Mouse (Mus musculus) intestine, embryonic 16.5 days (tissue): ENCODE measurements around the gene Rsph10b. TPM values are rescaled to one million over a fixed set of nuclear protein-coding genes. Genes with fewer than 3 reads are reported as not detected.

ENCODE experiments used
- ATAC-seq: fragments of 200-750 bp; cut with Nextera tagmentation; 2 replicates; pipeline ENCODE4 v1.8.0; 2017; ENCODE audit warnings: moderate TSS enrichment, moderate library complexity
- H3K27ac ChIP-seq: fragments of 300-500 bp; sonication (generic); 2 replicates; pipeline ENCODE4 v1.5.1; 2014; ENCODE audit warnings: mild to moderate bottlenecking, low read length
- H3K27me3 ChIP-seq: fragments of 300-500 bp; sonication (generic); replicated peaks from 2 replicates; pipeline ENCODE4 v1.6.1; 2014; ENCODE audit warnings: low read length, control low read depth, mixed read lengths; ENCODE audit not compliant: control insufficient read depth, insufficient read depth
- H3K36me3 ChIP-seq: fragments of 300-500 bp; sonication (generic); 2 replicates; pipeline ENCODE4 v1.6.1; 2014; ENCODE audit warnings: low read length, control low read depth; ENCODE audit not compliant: control insufficient read depth, insufficient read depth
- H3K4me1 ChIP-seq: fragments of 300-500 bp; sonication (generic); 2 replicates; pipeline ENCODE4 v1.6.1; 2014; ENCODE audit warnings: low read length, control low read depth, mixed read lengths; ENCODE audit not compliant: control insufficient read depth, insufficient read depth
- H3K4me2 ChIP-seq: fragments of 300-500 bp; sonication (generic); 2 replicates; pipeline ENCODE4 v1.6.1; 2014; ENCODE audit warnings: low read depth, low read length, control low read depth
- H3K4me3 ChIP-seq: fragments of 300-500 bp; sonication (generic); 2 replicates; pipeline ENCODE4 v1.5.1; 2014; ENCODE audit warnings: mild to moderate bottlenecking, low read length
- H3K9ac ChIP-seq: fragments of 300-500 bp; sonication (generic); 2 replicates; pipeline ENCODE4 v1.6.1; 2014; ENCODE audit warnings: low read depth, low read length
- H3K9me3 ChIP-seq: fragments of 300-500 bp; sonication (generic); 2 replicates; pipeline ENCODE4 v1.6.1; 2016; ENCODE audit warnings: low read length, control low read depth; ENCODE audit not compliant: control insufficient read depth
- WGBS: fragments of 180-500 bp; shearing (Covaris S2); extraction: QIAGEN DNeasy Blood & Tissue Kit; methylation state at CpG from one replicate; pipeline ENCODE4 v1.1.7; 2014; 5-methylcytosine and 5-hydroxymethylcytosine counted together
- polyA plus RNA-seq: library from polyadenylated mRNA; unstranded; fragments of >200 nt; fragmentation: Nextera tagmentation; extraction: Ambion mirVana; gene quantifications from 2 replicates; pipeline ENCODE4 v1.2.1, GENCODE M21; 2015

The Rsph10b gene
- polyA plus RNA-seq, 1 experiment from 2014 or later: 0.22 TPM

DNA sequence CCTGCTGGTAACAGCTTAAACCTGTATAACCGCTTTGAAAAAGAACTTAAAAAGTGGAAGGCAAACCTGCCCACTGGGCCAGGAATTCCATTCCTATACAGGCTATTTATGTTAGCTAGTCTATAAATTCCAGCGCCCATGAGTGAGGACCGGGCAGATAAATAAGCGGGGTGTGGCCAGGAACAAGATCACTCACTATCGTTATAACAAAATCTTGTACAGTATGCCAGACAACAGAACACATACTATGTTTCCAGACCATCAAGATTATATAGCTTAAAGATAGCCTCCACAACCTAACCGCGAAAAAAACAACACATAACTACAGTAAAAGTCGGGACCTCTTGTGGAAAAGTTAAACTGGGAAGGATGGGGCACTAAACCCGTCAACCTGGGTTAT is 23.9 kb upstream of the Rsph10b start:
- H3K27me3 ChIP-seq: no peaks in the 10 kb centered on the region
- H3K4me1 ChIP-seq: peaks cover 15% of the 10 kb centered on the region
- H3K4me2 ChIP-seq: peak overlapping the region; percentile 47
- H3K27ac ChIP-seq: peak overlapping the region; percentile 91
- H3K4me3 ChIP-seq: peak overlapping the region; percentile 84
- WGBS: 2% methylated on average over 9 of the region's 9 CpGs
- peaks cover 9% of the 10 kb centered on the region; the same call in 1 of the 2 replicates for H3K36me3 ChIP-seq
- peak overlapping the region; percentile 76 for H3K9ac ChIP-seq
- peak; percentile 1; the same call in 1 of the 2 replicates for ATAC-seq
- no peaks in the 10 kb centered on the region for H3K9me3 ChIP-seq

DNA sequence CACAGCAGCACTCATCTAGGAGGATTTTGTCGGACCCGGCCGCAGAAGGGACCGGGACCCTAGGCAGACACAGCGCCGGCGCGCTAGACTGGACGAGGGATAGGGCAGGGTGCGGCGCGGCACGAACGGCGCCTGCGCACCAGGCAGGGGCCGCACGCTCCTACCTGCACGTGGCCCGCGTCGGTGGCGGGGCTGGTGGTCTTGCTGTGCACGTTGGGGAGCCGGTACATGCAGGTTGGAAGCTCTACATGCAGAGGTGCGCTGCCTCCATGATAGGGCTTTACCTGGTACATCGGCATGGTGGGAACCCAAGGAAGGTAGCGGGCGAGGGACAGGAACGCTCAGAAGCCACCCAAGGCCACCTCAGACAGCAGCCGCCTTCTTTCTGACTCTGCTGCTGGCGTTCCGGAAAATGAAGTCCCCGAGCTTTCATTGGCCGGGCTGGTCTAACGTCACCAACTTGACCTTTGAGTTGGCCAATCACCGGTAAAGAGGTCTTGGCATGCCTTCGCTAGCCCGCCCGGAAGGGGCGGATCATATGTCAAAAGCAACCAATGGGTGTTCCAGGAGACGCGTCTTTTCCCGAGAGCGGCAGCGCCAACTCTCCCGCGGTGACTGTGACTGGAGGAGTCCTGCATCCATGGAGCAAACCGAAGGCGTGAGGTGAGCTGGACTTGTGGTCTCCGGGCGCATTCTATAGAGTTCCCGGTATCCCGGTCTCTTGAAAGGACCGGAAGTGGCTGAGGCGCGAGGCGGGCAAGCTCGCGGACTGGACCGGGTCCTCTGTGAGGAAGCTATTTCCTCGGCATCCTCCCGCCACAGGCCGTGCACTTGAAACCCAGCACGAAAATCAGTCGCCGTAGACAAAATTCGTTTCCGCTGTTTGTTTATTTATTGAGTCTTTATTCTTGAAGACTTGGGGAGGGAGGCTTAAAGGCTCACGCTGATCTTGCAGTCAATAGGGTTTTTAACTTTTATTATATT is 23.1 kb upstream of the Rsph10b start, which contains the start of the genes Aimp2 and Pms2:
Aimp2 (minus strand) TSS at position 431 of the 984 bp plus-strand sequence.
Pms2 (plus strand) TSS at position 548 of the 984 bp plus-strand sequence.
- peak within 1 kb of the TSS; percentile 91 for H3K27ac ChIP-seq
- H3K4me2 ChIP-seq: peak within 1 kb of the TSS; percentile 68
- no peaks in the 10 kb centered on the region for H3K9me3 ChIP-seq
- peak within 1 kb of the TSS; percentile 84 for H3K4me3 ChIP-seq
- under 1% methylated on average over 70 of the region's 70 CpGs for WGBS
- H3K36me3 ChIP-seq: 0 out of 2 replicates have a peak, but pooled peaks cover 3% of the 10 kb centered on the region
- H3K4me1 ChIP-seq: peaks cover 15% of the 10 kb centered on the region
- no peaks in the 10 kb centered on the region for H3K27me3 ChIP-seq
- H3K9ac ChIP-seq: peak within 1 kb of the TSS; percentile 76
- peak; percentile 99 for ATAC-seq

DNA sequence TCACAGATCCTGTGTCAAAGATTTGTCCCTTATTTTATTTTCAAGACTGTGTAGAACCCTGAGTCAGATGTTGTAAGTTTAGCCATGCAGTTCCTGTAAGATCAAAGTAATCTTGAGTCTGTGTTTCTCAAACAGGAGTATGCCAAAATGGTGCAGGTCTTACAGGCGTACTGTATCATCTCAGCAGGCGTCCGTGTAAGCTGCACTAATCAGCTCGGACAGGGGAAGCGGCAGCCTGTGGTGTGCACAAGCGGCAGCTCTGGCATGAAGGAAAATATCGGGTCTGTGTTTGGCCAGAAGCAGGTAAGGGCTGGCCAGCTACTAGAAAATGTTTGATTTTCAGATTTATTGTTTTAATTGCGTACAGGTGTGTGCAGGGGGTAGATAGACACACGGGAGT is 16.6 kb upstream of the Rsph10b start:
- WGBS: 93% methylated on average over 9 of the region's 9 CpGs
- ATAC-seq: no peak
- H3K27ac ChIP-seq: no peak overlapping the region
- H3K9me3 ChIP-seq: no peaks in the 10 kb centered on the region
- H3K9ac ChIP-seq: no peak overlapping the region
- H3K4me3 ChIP-seq: no peak overlapping the region
- no peaks in the 10 kb centered on the region for H3K27me3 ChIP-seq
- H3K36me3 ChIP-seq: peaks cover 2% of the 10 kb centered on the region; the same call in 1 of the 2 replicates
- H3K4me2 ChIP-seq: no peak overlapping the region
- no peaks in the 10 kb centered on the region; the same call in 1 of the 2 replicates for H3K4me1 ChIP-seq

DNA sequence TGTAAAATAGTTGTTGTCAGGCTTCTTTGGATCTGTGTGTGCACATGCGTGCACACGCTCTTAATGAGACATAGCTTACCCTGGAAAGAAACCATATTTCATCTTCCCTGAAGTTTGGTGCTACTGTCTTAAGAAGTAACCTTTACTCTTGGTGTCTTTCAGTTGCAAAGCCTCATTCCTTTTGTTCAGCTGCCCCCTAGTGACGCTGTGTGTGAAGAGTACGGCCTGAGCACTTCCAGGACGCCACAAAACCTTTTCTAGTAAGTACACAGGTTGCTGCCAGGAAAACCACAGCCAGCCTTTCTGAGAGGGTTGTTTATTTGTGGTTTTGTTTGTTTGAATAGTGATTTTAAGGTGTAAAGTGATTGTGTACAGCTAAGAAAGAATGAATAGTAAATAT is 15.4 kb upstream of the Rsph10b start:
- no peaks in the 10 kb centered on the region for H3K27me3 ChIP-seq
- no peak overlapping the region for H3K9ac ChIP-seq
- H3K4me1 ChIP-seq: no peaks in the 10 kb centered on the region
- ATAC-seq: no peak
- 46% methylated on average over 5 of the region's 5 CpGs for WGBS
- peaks cover 2% of the 10 kb centered on the region; the same call in 1 of the 2 replicates for H3K36me3 ChIP-seq
- no peak overlapping the region for H3K4me3 ChIP-seq
- no peak overlapping the region for H3K27ac ChIP-seq
- no peak overlapping the region for H3K4me2 ChIP-seq
- H3K9me3 ChIP-seq: no peaks in the 10 kb centered on the region

DNA sequence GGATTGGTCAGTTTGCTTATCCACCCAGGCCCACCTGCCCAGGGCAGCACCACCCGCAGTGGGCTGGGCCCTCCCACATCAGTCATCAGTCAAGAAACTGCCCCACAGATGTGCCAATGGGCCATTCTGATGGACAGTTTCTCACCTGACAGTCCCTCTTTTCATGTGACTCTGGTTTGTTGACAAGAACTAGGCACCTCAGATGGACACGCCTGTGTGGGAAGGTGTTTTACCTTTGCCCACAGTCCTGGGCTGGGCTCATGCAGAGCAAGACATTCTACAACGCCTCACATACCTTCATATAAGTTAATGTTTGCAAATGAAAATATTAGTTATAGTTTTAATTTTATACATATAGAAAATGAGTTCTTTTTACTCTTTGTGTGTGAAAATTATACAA is 14.7 kb upstream of the Rsph10b start:
- Histone ChIP-seq H3K36me3 (peaks cover 2% of the 10 kb centered on the region; the same call in 1 of the 2 replicates), H3K27ac (no peak overlapping the region), H3K4me3 (no peak overlapping the region), H3K27me3 (no peaks in the 10 kb centered on the region), H3K4me2 (no peak overlapping the region), H3K9me3 (no peaks in the 10 kb centered on the region), H3K4me1 (no peaks in the 10 kb centered on the region), H3K9ac (no peak overlapping the region)
- ATAC-seq: no peak
- WGBS: 86% methylated on average over 3 of the region's 3 CpGs

DNA sequence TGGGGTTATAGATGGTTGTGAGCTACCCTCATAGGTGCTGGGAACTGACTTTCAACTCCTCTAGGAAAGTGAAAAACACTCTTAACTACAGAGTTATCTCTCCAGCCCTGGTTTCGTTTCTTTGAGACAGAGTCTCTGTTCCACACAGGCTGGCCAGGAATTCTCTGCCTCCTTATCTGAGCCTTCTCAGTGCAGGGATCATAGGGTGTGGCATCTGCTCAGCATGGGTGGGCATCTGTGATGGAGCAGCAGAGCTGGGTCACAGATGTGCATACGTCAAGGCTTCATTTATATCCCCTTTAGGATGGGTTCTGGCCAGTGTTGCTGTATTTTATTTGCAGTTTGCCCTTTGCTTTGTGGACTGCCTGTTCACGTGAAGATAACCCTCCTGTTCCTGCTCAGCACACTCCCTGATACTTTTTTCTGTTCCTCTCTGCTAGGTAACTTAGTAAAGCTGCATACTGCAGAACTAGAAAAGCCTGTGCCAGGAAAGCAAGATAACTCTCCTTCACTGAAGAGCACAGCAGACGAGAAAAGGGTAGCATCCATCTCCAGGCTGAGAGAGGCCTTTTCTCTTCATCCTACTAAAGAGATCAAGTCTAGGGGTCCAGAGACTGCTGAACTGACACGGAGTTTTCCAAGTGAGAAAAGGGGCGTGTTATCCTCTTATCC is 7.9 kb upstream of the Rsph10b start:
- Histone ChIP-seq H3K4me1 (no peaks in the 10 kb centered on the region), H3K36me3 (peaks cover 13% of the 10 kb centered on the region; the same call in 1 of the 2 replicates), H3K4me2 (no peak overlapping the region), H3K9ac (no peak overlapping the region), H3K27ac (no peak overlapping the region), H3K9me3 (no peaks in the 10 kb centered on the region), H3K4me3 (no peak overlapping the region), H3K27me3 (no peaks in the 10 kb centered on the region)
- WGBS: 84% methylated on average over 6 of the region's 6 CpGs
- peak; percentile 65; the same call in 1 of the 2 replicates for ATAC-seq

DNA sequence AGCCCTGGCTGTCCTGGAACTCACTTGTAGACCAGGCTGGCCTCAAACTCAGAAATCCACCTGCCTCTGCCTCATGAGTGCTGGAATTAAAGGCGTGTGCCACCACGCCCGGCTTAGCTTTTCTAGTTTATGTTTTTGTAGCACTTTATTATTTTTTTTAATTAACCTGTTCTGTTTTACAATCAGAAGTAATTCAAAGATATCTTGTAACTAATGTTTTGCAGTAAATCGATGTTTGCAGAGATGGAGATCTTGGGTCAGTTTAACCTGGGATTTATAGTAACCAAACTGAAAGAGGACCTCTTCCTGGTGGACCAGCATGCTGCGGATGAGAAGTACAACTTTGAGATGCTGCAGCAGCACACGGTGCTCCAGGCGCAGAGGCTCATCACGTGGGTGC is 5.0 kb upstream of the Rsph10b start, which contains the start of gene Gm42421:
Gm42421 (plus strand) TSS at position 301 of the 400 bp plus-strand sequence.
- ATAC-seq: no peak

DNA sequence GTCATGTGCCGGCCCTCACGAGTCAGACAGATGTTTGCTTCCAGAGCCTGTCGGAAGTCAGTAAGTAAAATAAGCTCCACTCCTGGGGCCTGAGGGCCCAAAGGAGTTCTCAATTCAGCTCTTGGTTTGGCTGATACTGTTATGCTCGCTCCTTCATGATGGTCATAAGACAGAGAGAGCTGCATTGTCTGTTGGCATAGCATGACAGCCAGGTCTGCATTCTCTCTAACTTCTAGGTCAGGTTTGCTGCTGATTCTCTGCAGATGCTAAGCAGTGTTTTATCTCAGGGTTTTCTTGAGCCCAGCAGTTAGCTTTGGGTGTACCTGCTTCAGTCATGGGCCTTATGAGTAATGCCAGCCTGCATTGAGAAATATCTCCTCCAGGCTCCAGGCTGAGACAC is 3.5 kb upstream of the Rsph10b start:
- no peak overlapping the region; the same call in 1 of the 2 replicates for H3K27ac ChIP-seq
- no peak overlapping the region for H3K4me2 ChIP-seq
- H3K9me3 ChIP-seq: no peaks in the 10 kb centered on the region
- no peak overlapping the region for H3K4me3 ChIP-seq
- H3K36me3 ChIP-seq: peaks cover 20% of the 10 kb centered on the region
- peaks cover 7% of the 10 kb centered on the region; the same call in 1 of the 2 replicates for H3K4me1 ChIP-seq
- 82% methylated on average over 4 of the region's 4 CpGs for WGBS
- no peak for ATAC-seq
- H3K9ac ChIP-seq: no peak overlapping the region
- H3K27me3 ChIP-seq: no peaks in the 10 kb centered on the region

More for the DNA sequence above, 5.0 kb upstream of the Rsph10b start, which contains the start of gene Gm42421:
- no peaks in the 10 kb centered on the region for H3K9me3 ChIP-seq
- peaks cover 20% of the 10 kb centered on the region for H3K36me3 ChIP-seq
- no peak within 1 kb of the TSS for H3K4me3 ChIP-seq
- 94% methylated on average over 8 of the region's 8 CpGs for WGBS
- H3K27me3 ChIP-seq: no peaks in the 10 kb centered on the region
- H3K4me2 ChIP-seq: no peak within 1 kb of the TSS
- H3K27ac ChIP-seq: no peak within 1 kb of the TSS
- H3K4me1 ChIP-seq: peaks cover 5% of the 10 kb centered on the region; the same call in 1 of the 2 replicates
- no peak within 1 kb of the TSS for H3K9ac ChIP-seq

DNA sequence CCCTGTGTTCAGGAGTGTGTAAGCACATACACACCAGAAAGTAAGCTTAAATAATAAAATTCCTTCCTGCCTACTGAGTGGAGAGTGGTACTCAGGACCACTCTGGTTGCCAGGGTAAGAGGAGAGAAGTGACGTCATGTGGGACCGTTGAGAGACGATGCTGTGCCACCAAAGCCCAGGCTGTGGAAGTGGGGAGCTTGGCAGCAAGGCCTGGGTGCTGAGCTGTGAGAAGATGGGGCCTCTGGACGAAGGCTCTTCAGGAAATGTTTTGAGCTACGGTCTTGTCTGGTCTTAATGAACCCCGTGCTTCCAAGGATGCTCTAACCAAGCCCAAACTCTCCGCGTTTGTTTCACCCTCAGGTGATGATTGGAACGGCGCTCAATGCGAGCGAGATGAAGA is 2.2 kb upstream of the Rsph10b start:
- H3K4me3 ChIP-seq: no peak overlapping the region
- H3K9ac ChIP-seq: no peak overlapping the region
- H3K4me1 ChIP-seq: peaks cover 7% of the 10 kb centered on the region; the same call in 1 of the 2 replicates
- peaks cover 13% of the 10 kb centered on the region for H3K36me3 ChIP-seq
- no peak for ATAC-seq
- no peak overlapping the region for H3K27ac ChIP-seq
- WGBS: 93% methylated on average over 12 of the region's 12 CpGs
- no peaks in the 10 kb centered on the region for H3K27me3 ChIP-seq
- no peaks in the 10 kb centered on the region for H3K9me3 ChIP-seq
- H3K4me2 ChIP-seq: no peak overlapping the region
